ENCODE assay signal across 7 mouse cellular contexts in the genomic region with DNA sequence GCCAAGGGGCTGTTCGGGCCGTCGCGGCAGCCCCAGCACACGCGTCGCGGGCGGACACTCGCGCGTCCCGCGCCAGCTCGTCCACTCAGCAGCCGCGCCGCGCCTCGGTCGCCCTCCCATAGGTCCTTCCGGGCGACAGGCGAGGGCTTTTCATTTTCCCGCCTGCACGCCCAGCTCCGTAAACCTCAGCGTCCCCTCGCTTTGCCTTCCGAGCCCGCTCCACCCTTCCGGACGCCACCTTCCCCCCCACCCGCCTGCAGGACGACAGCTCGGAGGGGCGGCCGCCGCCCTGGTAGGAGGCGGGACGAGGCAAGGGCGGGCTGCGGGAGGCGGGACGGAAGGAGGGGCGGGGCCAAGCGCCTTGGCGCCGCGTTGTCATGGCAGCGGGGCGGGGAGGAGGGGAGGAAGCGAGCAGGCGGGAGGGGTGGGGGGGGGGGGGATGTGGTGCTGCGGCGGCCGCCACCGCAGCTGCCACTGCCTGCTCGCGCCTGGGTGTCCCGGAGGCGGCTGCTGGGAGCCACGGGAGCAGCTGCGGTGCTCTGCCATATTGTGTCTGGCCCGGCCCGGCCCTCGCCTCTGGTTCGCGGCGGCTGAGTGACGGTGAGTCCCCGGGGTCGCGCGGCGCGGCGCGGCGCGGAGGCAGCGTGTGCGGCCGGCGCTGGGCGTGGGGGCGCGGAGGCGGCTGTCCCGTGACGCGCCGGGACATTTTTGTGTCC. TPM values are rescaled to one million over a fixed set of nuclear protein-coding genes. Genes with fewer than 3 reads are reported as not detected.
A peak's percentile ranks its signal among the peaks of the same experiment; 100 is the strongest.
DNase-seq lines count a peak whose midpoint lies in the region; ATAC-seq lines count a peak whose summit lies in the region.

Gene Foxn2 (plus strand): TSS at position 427 of the 716 bp plus-strand sequence.

- H3K4me3 ChIP-seq in limb, embryonic 10.5 days = peak within 1 kb of the TSS; percentile 93
- peak within 1 kb of the TSS; percentile 88 for H3K4me3 ChIP-seq in midbrain, embryonic 13.5 days (replicated peaks)

- H3K9me3 ChIP-seq in limb, embryonic 10.5 days (replicated peaks) = no peaks in the 10 kb centered on the region
- H3K9me3 ChIP-seq in midbrain, embryonic 13.5 days = no peaks in the 10 kb centered on the region

- H3K9ac ChIP-seq in midbrain, embryonic 13.5 days (replicated peaks) = peak within 1 kb of the TSS; percentile 89

- H3K27me3 ChIP-seq in limb, embryonic 10.5 days (ENCODE audit: low read depth, poor library complexity, severe bottlenecking) = no peaks in the 10 kb centered on the region
- peaks cover 12% of the 10 kb centered on the region; the same call in 1 of the 2 replicates for H3K27me3 ChIP-seq in midbrain, embryonic 13.5 days

- H3K36me3 ChIP-seq in limb, embryonic 10.5 days = no peaks in the 10 kb centered on the region
- H3K36me3 ChIP-seq in midbrain, embryonic 13.5 days = no peaks in the 10 kb centered on the region

- H3K4me1 ChIP-seq in limb, embryonic 10.5 days = peaks cover 7% of the 10 kb centered on the region; the same call in 1 of the 2 replicates
- H3K4me1 ChIP-seq in midbrain, embryonic 13.5 days (replicated peaks) = peaks cover 11% of the 10 kb centered on the region; the same call in 1 of the 2 replicates

- peak; percentile 86 for ATAC-seq in granulocyte monocyte progenitor cell, adult 5-6 weeks (replicated peaks; ENCODE audit: poor library complexity, severe bottlenecking)
- ATAC-seq in midbrain, embryonic 13.5 days = peak; percentile 96

- peak within 1 kb of the TSS; percentile 83 for H3K4me2 ChIP-seq in midbrain, embryonic 13.5 days (replicated peaks)

- H3K27ac ChIP-seq in limb, embryonic 10.5 days = peak within 1 kb of the TSS; percentile 97
- peak within 1 kb of the TSS; percentile 93 for H3K27ac ChIP-seq in midbrain, embryonic 13.5 days

- WGBS in limb, embryonic 10.5 days = under 1% methylated on average over 75 of the region's 93 CpGs
- 1% methylated on average over 61 of the region's 93 CpGs for WGBS in midbrain, embryonic 13.5 days

- DNase-seq in adrenal gland, adult 8-10 months = peak; percentile 90
- DNase-seq in embryo, embryonic 9.5 days (ENCODE audit: extremely low spot score) = peak; percentile 97
- peak; percentile 85 for DNase-seq in kidney, adult 11 months
- peak; percentile 99 for DNase-seq in limb, embryonic 10.5 days (ENCODE audit: low spot score)
- DNase-seq in spleen, adult 12 weeks (ENCODE audit: low spot score) = peak; percentile 90

RNA-seq across cellular contexts. Expression of gene Foxn2, which starts in this region (rescaled TPM):
- total RNA-seq in adrenal gland, adult 8-10 months (2022) = 10 to 100 TPM; 15.6 to 19.5 (median 17.7) TPM
- total RNA-seq in granulocyte monocyte progenitor cell, adult 5-6 weeks (2014; fragmentation: Nextera tagmentation) = 33.1 and 34.4 TPM in 2 replicates
- total RNA-seq in granulocyte monocyte progenitor cell, adult 5-6 weeks (2017) = 45.1 and 49.9 TPM in 2 replicates
- 14.3 and 16.2 TPM in 2 replicates for polyA plus RNA-seq in limb, embryonic 10.5 days (2016; fragmentation: Nextera tagmentation; extraction: Ambion mirVana)
- polyA plus RNA-seq in midbrain, embryonic 13.5 days (2015; fragmentation: Nextera tagmentation; extraction: Ambion mirVana) = 9.6 and 11.3 TPM in 2 replicates

Comparison
In these comparisons a context has a peak if more than half of its experiments do, and no peak if none do; other contexts are left out.
1. Peak in every context shown above with its lines: DNase-seq, ATAC-seq, H3K4me3 ChIP-seq and H3K27ac ChIP-seq.